8 mouse cellular contexts compared by ENCODE assay signal in genomic region chr10:44427891-44428361, GRCm38 (mm10).
DNase-seq lines count a peak whose midpoint lies in the region.

No protein-coding gene starts in this region.

- no peaks in the 10 kb centered on the region for H3K36me3 ChIP-seq in heart, embryonic 10.5 days
- H3K36me3 ChIP-seq in megakaryocyte, embryonic 14.5 days (replicated peaks; ENCODE audit: low read length) = no peaks in the 10 kb centered on the region

- no peaks in the 10 kb centered on the region for H3K9me3 ChIP-seq in heart, embryonic 10.5 days
- no peaks in the 10 kb centered on the region for H3K9me3 ChIP-seq in megakaryocyte, embryonic 14.5 days

- intact Hi-C loops in left cerebral cortex, postnatal 4 days (cut with DNase I) = no loop called here

- DNase-seq in heart, embryonic 10.5 days (ENCODE audit: low spot score) = no peak
- DNase-seq in heart, adult 8-10 months (ENCODE audit: low spot score) = no peak
- DNase-seq in embryo, embryonic 11.5 days (ENCODE audit: low read depth, low spot score) = peak; percentile 9
- peak; percentile 95 for DNase-seq in kidney, adult 11 months
- no peak for DNase-seq in B cell, adult 2 months
- DNase-seq in left cerebral cortex, postnatal 4 days = no peak
- DNase-seq in c-Kit-positive CD71-positive TER-119-positive erythroid progenitor cells, embryonic 14.5 days (ENCODE audit: low spot score) = no peak

- H3K4me1 ChIP-seq in heart, embryonic 10.5 days = peaks cover 3% of the 10 kb centered on the region; the same call in 1 of the 2 replicates
- H3K4me1 ChIP-seq in megakaryocyte, embryonic 14.5 days = no peaks in the 10 kb centered on the region; the same call in 1 of the 2 replicates

- 0 out of 2 replicates have a peak, but pooled peaks cover 15% of the 10 kb centered on the region for H3K27me3 ChIP-seq in heart, embryonic 10.5 days (ENCODE audit: insufficient read depth, poor library complexity, severe bottlenecking)
- peaks cover 9% of the 10 kb centered on the region for H3K27me3 ChIP-seq in megakaryocyte, embryonic 14.5 days (replicated peaks)

- WGBS in heart, embryonic 10.5 days = 70% methylated on average over 12 of the region's 12 CpGs

- no peak overlapping the region for H3K4me3 ChIP-seq in heart, embryonic 10.5 days
- peak overlapping the region; percentile 15 for H3K4me3 ChIP-seq in megakaryocyte, embryonic 14.5 days (replicated peaks)

- 0 out of 2 replicates have a peak overlapping the region, but pooled peaks have one; percentile 26 for H3K27ac ChIP-seq in heart, embryonic 10.5 days

Comparison
In these comparisons a context has a peak if more than half of its experiments do, and no peak if none do; other contexts are left out.
1. DNase-seq: peak in embryo, embryonic 11.5 days (single experiment) and kidney, adult 11 months (single experiment); none in heart, embryonic 10.5 days (single experiment), heart, adult 8-10 months (single experiment), B cell, adult 2 months (0 of 2), left cerebral cortex, postnatal 4 days (single experiment) and c-Kit-positive CD71-positive TER-119-positive erythroid progenitor cells, embryonic 14.5 days (single experiment).